Mouse (Mus musculus) liver, postnatal 0 days (tissue): ENCODE measurements around the gene Prdx5. TPM values are rescaled to one million over a fixed set of nuclear protein-coding genes. Genes with fewer than 3 reads are reported as not detected.
A peak's percentile ranks its signal among the peaks of the same experiment; 100 is the strongest.
"Not testable (repeated sequence)": the region's sequence is repeated elsewhere in the genome, so short reads cannot be mapped to it uniquely, and the experiment has no call there.

Experiments
- ATAC-seq: fragments of 200-750 bp; cut with Nextera tagmentation; 2 replicates; pipeline ENCODE4 v1.8.0; 2017; ENCODE audit warnings: mild to moderate bottlenecking, moderate library complexity
- DNase-seq: peaks from one replicate; pipeline ENCODE4 v3.0.0-alpha.2; 2016
- H3K27ac ChIP-seq: fragments of 300-500 bp; sonication (generic); 2 replicates; pipeline ENCODE4 v1.5.1; 2014; ENCODE audit warnings: antibody characterized with exemption, moderate library complexity, mild to moderate bottlenecking, low read depth
- H3K27me3 ChIP-seq: fragments of 300-500 bp; sonication (generic); 2 replicates; pipeline ENCODE4 v1.6.1; 2014; ENCODE audit warnings: low read length, control low read depth, mixed read lengths; ENCODE audit not compliant: insufficient read depth
- H3K36me3 ChIP-seq: fragments of 300-500 bp; sonication (generic); replicated peaks from 2 replicates; pipeline ENCODE4 v1.6.1; 2014; ENCODE audit warnings: mild to moderate bottlenecking, control low read depth, low read length, moderate library complexity, mixed read lengths; ENCODE audit not compliant: insufficient read depth
- H3K4me1 ChIP-seq: fragments of 300-500 bp; sonication (generic); 2 replicates; pipeline ENCODE4 v1.6.1; 2014; ENCODE audit warnings: antibody characterized with exemption, mild to moderate bottlenecking, control low read depth; ENCODE audit not compliant: insufficient read depth
- H3K4me2 ChIP-seq: fragments of 300-500 bp; sonication (generic); 2 replicates; pipeline ENCODE4 v1.6.1; 2014; ENCODE audit warnings: low read depth, mild to moderate bottlenecking, low read length, moderate library complexity, mixed read lengths
- H3K4me3 ChIP-seq: fragments of 300-500 bp; sonication (generic); 2 replicates; pipeline ENCODE4 v1.5.1; 2014; ENCODE audit warnings: low read depth, low read length
- H3K9ac ChIP-seq: fragments of 300-500 bp; sonication (generic); replicated peaks from 2 replicates; pipeline ENCODE4 v1.6.1; 2014; ENCODE audit warnings: mild to moderate bottlenecking, moderate library complexity
- H3K9me3 ChIP-seq: fragments of 300-500 bp; sonication (generic); 2 replicates; pipeline ENCODE4 v1.6.1; 2016; ENCODE audit warnings: mild to moderate bottlenecking, control low read depth, low read length, mixed read lengths
- CTCF ChIP-seq: sonication (generic); IDR thresholded peaks from 2 replicates; pipeline ENCODE4 v1.5.1; 2016; ENCODE audit warnings: antibody characterized with exemption, low read depth
- EP300 ChIP-seq: IDR thresholded peaks from 2 replicates; pipeline ENCODE4 v1.6.1; 2016; ENCODE audit warnings: antibody characterized with exemption, low read depth, mild to moderate bottlenecking
- WGBS: fragments of 180-500 bp; shearing (Covaris S2); extraction: QIAGEN DNeasy Blood & Tissue Kit; methylation state at CpG from one replicate; pipeline ENCODE4 v1.1.7; 2014; ENCODE audit not compliant: insufficient replicate concordance; 5-methylcytosine and 5-hydroxymethylcytosine counted together
- polyA plus RNA-seq: library from polyadenylated mRNA; unstranded; fragments of >200 nt; fragmentation: Nextera tagmentation; extraction: Ambion mirVana; gene quantifications from 2 replicates; pipeline ENCODE4 v1.2.1, GENCODE M21; 2015

Prdx5 gene
- polyA plus RNA-seq, 1 experiment from 2014 or later, result 371 TPM

DNA sequence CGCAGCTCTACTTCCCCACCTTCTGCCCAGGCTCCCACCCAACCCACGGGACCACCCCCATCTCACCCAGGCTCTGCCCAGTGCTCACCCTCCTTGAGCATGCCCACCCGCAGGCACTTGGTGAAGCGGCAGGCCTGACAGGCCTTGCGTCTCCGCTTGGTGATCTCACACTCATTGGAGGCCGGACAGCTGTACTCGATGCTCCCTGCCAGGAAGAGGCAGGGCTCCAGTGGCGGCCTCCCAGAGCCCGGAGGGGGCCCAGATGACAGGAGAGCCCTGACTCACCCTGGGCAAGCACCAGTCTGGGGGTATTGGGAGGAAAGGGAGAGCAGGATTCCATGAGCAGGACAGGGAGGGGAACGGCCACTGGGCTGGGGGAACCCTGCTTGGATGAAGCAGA is 4.1 kb upstream of the Prdx5 start:
- H3K4me1 ChIP-seq, result peaks cover 13% of the 10 kb centered on the region
- H3K36me3 ChIP-seq, result peaks cover 43% of the 10 kb centered on the region
- WGBS, result 86% methylated on average over 11 of the region's 11 CpGs
- no peak overlapping the region for H3K9ac ChIP-seq
- no peak overlapping the region for H3K4me3 ChIP-seq
- no peak overlapping the region for H3K4me2 ChIP-seq
- no peaks in the 10 kb centered on the region for H3K9me3 ChIP-seq
- no peak for DNase-seq
- no peak overlapping the region for H3K27ac ChIP-seq
- TF ChIP-seq CTCF (no peak), EP300 (no peak)
- H3K27me3 ChIP-seq, result no peaks in the 10 kb centered on the region
- no peak for ATAC-seq

DNA sequence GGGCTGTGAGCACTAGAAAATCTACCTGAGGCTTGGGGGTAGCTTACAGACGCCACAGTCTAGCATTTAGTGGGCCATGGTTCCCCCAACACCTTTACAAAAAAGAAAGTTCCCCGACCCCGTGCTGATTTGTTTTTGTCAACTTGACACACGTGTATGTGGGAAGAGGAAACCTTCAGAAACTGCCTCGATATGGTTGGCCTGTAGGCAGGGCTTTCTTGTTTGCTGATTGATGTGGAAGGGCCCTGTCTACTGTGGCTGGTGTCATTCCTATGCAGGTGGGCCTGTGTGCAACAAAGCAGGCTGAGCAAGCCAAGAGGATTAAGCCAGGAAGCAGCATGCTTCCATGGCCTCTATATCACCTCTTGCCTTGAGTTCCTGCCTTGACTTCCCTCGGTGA is 3.1 kb upstream of the Prdx5 start:
- DNase-seq, result no peak
- 80% methylated on average over 6 of the region's 6 CpGs for WGBS
- no peak for ATAC-seq

DNA sequence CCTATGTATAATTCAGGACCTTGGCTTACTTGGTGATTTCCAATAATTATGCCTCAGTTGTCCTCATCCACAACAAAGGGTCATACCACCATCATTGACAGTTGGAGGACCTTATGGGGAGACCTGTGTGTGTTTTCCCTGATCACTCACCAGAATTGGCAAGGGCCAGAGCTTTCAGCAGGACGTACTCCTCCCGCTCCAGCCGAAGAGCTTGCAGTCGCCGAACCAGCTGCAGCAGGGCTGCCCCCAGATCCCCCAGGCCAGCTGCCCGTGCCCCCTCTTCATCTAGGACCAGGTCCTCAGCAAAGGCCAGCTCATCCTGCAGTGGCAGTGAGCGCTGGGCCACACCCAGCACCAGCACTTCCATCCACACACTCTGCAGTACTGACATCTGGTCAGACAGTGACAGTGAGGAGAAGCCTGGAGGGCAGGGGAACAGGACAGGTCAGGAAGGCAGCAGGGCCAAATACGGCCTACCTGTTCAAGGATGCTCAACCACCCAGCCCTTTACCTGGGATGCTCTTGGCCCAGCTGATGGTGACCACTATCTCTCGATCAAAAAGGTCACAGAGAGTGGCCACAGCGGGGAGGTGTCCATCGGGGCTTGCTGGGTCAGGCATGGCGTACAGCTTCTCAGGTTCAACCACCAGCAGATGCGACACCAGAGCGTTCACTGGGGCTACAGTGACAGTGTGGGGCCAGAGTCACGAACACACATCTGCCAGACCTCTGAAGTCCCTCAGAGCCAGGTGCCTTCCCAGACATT is 2.5 kb upstream of the Prdx5 start:
- Histone ChIP-seq H3K27me3 (no peaks in the 10 kb centered on the region), H3K27ac (no peak overlapping the region), H3K9me3 (no peaks in the 10 kb centered on the region), H3K9ac (no peak overlapping the region), H3K4me2 (no peak overlapping the region), H3K4me3 (no peak overlapping the region), H3K4me1 (peaks cover 17% of the 10 kb centered on the region), H3K36me3 (peaks cover 35% of the 10 kb centered on the region)
- ATAC-seq, result no peak
- no peak for DNase-seq
- WGBS, result 88% methylated on average over 15 of the region's 15 CpGs
- TF ChIP-seq EP300, result no peak

More for the DNA sequence above, 3.1 kb upstream of the Prdx5 start:
- no peak overlapping the region for H3K4me2 ChIP-seq
- H3K4me1 ChIP-seq, result peaks cover 10% of the 10 kb centered on the region
- no peak overlapping the region for H3K27ac ChIP-seq
- H3K27me3 ChIP-seq, result no peaks in the 10 kb centered on the region
- TF ChIP-seq EP300, result no peak
- no peak for TF ChIP-seq CTCF
- H3K9ac ChIP-seq, result no peak overlapping the region
- H3K9me3 ChIP-seq, result no peaks in the 10 kb centered on the region
- H3K36me3 ChIP-seq, result peaks cover 34% of the 10 kb centered on the region
- no peak overlapping the region for H3K4me3 ChIP-seq

DNA sequence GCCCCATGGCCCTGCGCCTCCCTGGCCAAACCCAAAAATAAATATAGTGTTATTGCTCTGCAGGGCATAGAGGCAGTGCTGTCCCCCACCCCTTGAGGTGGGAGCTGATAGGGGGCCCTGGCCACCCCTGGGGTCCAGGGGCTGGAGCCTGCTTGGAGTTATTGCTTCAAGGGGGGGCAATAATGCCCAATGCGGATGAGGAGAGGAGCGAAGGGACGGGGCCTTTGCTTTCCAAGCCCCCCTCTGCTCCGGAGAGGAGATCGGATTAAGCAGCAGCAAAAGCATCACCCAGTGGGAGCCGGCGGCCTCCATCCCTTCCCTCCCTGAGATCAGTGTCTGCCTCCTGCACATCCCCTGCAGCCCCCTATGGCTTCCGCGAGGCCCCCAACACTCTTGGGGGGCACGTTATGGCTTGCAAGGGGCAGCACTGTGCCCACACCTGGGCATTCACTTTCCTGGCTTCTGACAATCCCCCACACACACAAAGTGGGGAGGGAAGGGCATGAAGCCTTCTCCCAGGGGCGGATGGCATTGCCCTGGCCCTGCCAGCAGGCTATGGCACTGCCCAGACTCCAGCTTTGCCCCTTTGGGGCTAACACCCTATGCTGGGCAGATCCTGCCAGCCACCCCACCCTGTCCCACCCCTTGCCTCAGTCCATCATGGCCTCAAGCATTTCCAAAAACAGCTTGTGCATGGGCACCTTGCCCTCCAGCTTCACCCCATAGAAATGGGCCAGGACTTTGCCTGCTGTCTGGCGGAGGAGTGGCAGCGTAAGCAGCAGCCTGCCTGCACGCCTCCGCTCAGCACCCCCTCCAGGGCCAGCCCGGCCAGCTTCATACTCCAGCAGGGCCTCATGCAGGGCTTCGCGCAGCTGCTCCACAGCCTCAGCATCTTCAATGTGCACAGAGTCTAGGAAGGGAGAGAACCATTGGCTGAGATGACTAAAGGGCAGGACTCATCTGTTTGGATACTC is 1.5 kb upstream of the Prdx5 start:
- WGBS, result 83% methylated on average over 19 of the region's 19 CpGs
- Histone ChIP-seq H3K27me3 (no peaks in the 10 kb centered on the region), H3K36me3 (peaks cover 44% of the 10 kb centered on the region), H3K4me1 (peaks cover 18% of the 10 kb centered on the region), H3K4me3 (peak overlapping the region; percentile 70), H3K4me2 (peak overlapping the region; percentile 87), H3K9ac (peak overlapping the region; percentile 51), H3K27ac (peak overlapping the region; percentile 16; the same call in 1 of the 2 replicates), H3K9me3 (no peaks in the 10 kb centered on the region)
- no peak for TF ChIP-seq EP300
- no peak for TF ChIP-seq CTCF
- DNase-seq (no peak), ATAC-seq (no peak)

DNA sequence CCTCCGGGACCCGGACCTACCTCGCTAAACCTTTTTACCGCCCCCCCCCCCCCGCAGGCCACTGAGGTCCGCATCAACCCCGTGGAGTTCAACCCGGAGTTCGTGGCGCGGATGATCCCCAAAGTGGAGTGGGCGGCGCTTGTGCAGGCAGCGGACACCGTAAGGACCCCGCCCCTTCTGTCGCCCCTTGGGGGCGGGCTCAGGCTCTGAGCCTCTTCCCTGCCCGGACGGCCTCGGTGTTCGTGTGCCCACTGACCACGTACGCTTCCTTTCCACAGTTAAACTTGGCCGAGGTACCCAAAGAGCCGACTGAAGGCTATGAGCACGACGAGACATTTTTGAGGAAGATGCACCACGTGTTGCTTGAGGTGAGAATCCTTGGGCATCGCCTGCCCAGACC is 400 bp upstream of the Prdx5 start:
- not testable (repeated sequence) for H3K9me3 ChIP-seq, H3K27me3 ChIP-seq
- ATAC-seq (peak; percentile 22), DNase-seq (peak; percentile 67)
- H3K27ac ChIP-seq, result peak overlapping the region; percentile 98
- H3K4me1 ChIP-seq, result peaks cover 18% of the 10 kb centered on the region
- H3K9ac ChIP-seq, result peak overlapping the region; percentile 73
- peak overlapping the region; percentile 70 for H3K4me3 ChIP-seq
- peak overlapping the region; percentile 87 for H3K4me2 ChIP-seq
- WGBS, result under 1% methylated on average over 23 of the region's 30 CpGs
- peaks cover 53% of the 10 kb centered on the region for H3K36me3 ChIP-seq

DNA sequence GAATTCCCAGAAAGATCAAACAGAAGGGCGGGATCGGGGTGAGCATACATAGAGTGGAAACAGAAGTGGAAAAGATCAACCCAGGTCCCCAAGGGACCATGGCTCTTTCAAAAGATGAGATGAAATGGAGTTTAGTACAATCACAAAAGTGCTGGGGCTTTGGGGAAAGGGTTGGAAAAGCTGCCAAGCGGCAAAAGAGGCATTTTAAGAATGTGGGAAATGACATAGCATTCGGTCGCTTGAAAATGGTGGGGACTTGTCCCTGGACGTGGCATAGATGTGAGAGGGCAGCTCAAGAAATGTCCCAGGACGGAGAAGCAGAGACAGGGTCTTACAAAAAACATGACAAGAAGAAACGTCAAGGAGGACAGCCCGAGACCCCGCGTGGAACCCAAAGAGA is 885 bp downstream of the Prdx5 start:
- no peak for DNase-seq
- Histone ChIP-seq H3K36me3 (peaks cover 51% of the 10 kb centered on the region), H3K4me2 (peak overlapping the region; percentile 87), H3K4me1 (peaks cover 18% of the 10 kb centered on the region), H3K9me3 (no peaks in the 10 kb centered on the region), H3K4me3 (peak overlapping the region; percentile 70), H3K27ac (peak overlapping the region; percentile 98), H3K27me3 (no peaks in the 10 kb centered on the region), H3K9ac (peak overlapping the region; percentile 73)
- no peak for ATAC-seq
- no peak for TF ChIP-seq EP300
- TF ChIP-seq CTCF, result no peak
- WGBS, result 6% methylated on average over 11 of the region's 11 CpGs
